Mouse (Mus musculus) splenic B cell, adult 2 months (primary cell): ENCODE results near the gene Abhd15.
"Not testable (repeated sequence)": the region's sequence is repeated elsewhere in the genome, so short reads cannot be mapped to it uniquely, and the experiment has no call there.

ENCODE experiments used
- DNase-seq: peaks from one replicate; pipeline ENCODE4 v3.0.0-alpha.2; 2011; ENCODE audit warnings: low read depth, low spot score
- H3K27me3 ChIP-seq: 2 replicates; pipeline ENCODE4 v1.6.1; 2012; ENCODE audit warnings: mild to moderate bottlenecking, low read length, moderate library complexity, mixed read lengths; ENCODE audit not compliant: control insufficient read depth, poor library complexity, insufficient read depth, severe bottlenecking
- H3K36me3 ChIP-seq: 2 replicates; pipeline ENCODE4 v1.6.1; 2012; ENCODE audit warnings: mild to moderate bottlenecking, low read length, moderate library complexity, mixed read lengths; ENCODE audit not compliant: control insufficient read depth, poor library complexity, insufficient read depth, severe bottlenecking

Gene Abhd15

GRCm38 (mm10) chr11:77512891-77513810, 1.8 kb upstream of the Abhd15 start:
- no peaks in the 10 kb centered on the region for H3K27me3 ChIP-seq
- peak; percentile 91 for DNase-seq
- no peaks in the 10 kb centered on the region for H3K36me3 ChIP-seq

GRCm38 (mm10) chr11:77513811-77514170, 1.1 kb upstream of the Abhd15 start:
- H3K27me3 ChIP-seq, result no peaks in the 10 kb centered on the region
- DNase-seq, result no peak
- H3K36me3 ChIP-seq, result no peaks in the 10 kb centered on the region

- DNase-seq, result peak; percentile 31
These were observed 565 bp upstream of the Abhd15 start for GRCm38 (mm10) chr11:77514281-77514831.

DNA sequence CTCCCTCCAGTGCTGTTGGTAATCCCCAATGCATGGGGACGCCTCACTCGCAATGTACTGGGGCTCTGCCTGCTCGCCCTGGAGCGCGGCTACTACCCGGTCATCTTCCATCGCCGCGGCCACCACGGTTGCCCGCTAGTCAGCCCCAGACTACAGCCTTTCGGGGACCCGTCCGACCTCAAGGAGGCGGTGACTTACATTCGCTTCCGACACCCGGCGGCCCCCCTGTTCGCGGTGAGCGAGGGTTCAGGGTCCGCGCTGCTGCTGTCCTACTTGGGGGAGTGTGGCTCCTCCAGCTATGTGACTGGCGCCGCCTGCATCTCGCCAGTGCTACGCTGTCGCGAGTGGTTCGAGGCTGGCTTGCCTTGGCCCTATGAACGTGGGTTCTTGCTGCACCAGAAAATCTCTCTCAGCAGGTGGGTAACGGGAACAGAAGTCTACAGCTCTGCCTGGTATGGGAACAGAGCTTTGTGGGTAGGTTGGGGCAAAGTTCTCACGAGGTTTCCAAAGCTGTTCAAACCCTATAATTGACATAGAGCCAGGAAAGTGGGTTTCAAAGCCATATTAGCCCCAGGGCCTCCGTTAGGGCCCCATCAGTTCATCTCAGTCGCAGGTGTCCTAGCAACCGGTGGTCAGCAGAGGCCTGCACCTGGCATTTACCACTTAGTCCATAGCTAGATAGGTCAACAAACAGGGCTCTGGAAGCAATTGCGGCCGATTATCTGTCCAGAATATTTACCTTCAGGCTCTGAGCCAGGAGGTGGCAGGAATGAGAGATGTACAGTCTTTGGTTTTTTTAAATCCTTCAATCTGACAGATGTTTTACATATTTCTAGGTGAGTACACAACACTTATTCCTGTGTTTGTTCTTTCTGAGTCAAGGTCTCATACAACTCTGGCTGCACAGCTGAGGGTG, 974 bp downstream of the Abhd15 start, which contains the start of gene Trp53i13:
Gene Trp53i13 (minus strand): TSS at position 344 of the 916 bp plus-strand sequence.
- peak; percentile 42 for DNase-seq
- no peaks in the 10 kb centered on the region for H3K36me3 ChIP-seq
- no peaks in the 10 kb centered on the region for H3K27me3 ChIP-seq

More at GRCm38 (mm10) chr11:77514281-77514831, 565 bp upstream of the Abhd15 start:
- Histone ChIP-seq H3K36me3 (no peaks in the 10 kb centered on the region), H3K27me3 (no peaks in the 10 kb centered on the region)

- no peak for DNase-seq
- no peaks in the 10 kb centered on the region for H3K27me3 ChIP-seq
- H3K36me3 ChIP-seq, result no peaks in the 10 kb centered on the region
These were observed 1.9 kb downstream of the Abhd15 start for GRCm38 (mm10) chr11:77516553-77517425.

GRCm38 (mm10) chr11:77518051-77518798, 3.3 kb downstream of the Abhd15 start:
- no peak for DNase-seq
- H3K27me3 ChIP-seq, result no peaks in the 10 kb centered on the region
- no peaks in the 10 kb centered on the region for H3K36me3 ChIP-seq

DNA sequence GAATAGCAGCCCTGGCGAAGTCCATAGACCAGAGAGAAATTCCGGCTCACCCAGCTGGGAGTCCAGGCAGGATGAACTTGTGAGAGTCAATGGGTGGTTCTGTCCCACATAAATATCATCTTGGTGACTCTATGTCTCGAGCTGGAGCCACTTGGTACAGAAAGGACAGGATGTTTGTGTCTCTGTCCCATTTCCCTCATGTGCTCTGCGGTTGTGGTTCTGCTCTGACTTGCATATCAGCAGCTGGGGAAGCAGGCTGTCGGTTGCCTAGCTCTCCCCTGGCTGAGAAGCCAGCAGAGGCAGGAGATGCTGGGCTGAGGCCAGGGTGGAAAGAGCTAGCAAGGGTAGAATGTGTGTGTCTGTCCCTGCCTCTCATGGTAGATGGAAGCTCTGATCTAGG, 4.1 kb downstream of the Abhd15 start, which contains the start of gene Gm10392:
Gene Gm10392 (minus strand): TSS at position 156 of the 400 bp plus-strand sequence.
- Histone ChIP-seq H3K27me3 (no peaks in the 10 kb centered on the region), H3K36me3 (no peaks in the 10 kb centered on the region)
- DNase-seq, result peak; percentile 73

GRCm38 (mm10) chr11:77520601-77521529, 5.9 kb downstream of the Abhd15 start:
- H3K36me3 ChIP-seq, result no peaks in the 10 kb centered on the region
- DNase-seq, result peak; percentile 48
- H3K27me3 ChIP-seq, result no peaks in the 10 kb centered on the region

GRCm38 (mm10) chr11:77525804-77526486, 11.0 kb downstream of the Abhd15 start:
- H3K27me3 ChIP-seq, result no peaks in the 10 kb centered on the region
- no peaks in the 10 kb centered on the region for H3K36me3 ChIP-seq
- DNase-seq, result no peak

- DNase-seq, H3K27me3 ChIP-seq, H3K36me3 ChIP-seq: not testable (repeated sequence)
These were observed 13.5 kb downstream of the Abhd15 start for GRCm38 (mm10) chr11:77528420-77528819.

DNA sequence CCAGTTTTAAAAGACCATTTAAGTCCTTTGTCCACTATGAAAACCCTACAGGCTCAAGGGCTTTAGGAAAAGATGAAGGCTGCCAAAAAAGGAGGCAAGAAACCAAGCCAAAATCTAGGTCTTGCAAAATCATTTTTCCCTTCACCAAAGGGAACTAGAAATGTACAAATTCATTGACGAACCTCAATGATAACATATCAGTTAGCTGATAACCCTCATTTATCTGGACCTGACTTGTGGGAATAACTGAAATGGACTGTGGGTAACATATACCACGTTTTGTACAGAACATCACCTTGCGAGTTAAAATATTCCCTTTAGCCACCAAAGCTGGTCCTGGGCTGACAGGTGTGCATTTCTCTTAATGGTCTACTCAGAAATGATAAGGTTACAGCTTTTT, 14.7 kb downstream of the Abhd15 start:
- no peak for DNase-seq
- no peaks in the 10 kb centered on the region for H3K27me3 ChIP-seq
- no peaks in the 10 kb centered on the region for H3K36me3 ChIP-seq

GRCm38 (mm10) chr11:77530862-77531261, 15.9 kb downstream of the Abhd15 start:
- Histone ChIP-seq H3K27me3 (no peaks in the 10 kb centered on the region), H3K36me3 (no peaks in the 10 kb centered on the region)
- DNase-seq, result no peak
